Mouse (Mus musculus): ENCODE measurements around the gene Mmgt1.

Gene Mmgt1

DNA sequence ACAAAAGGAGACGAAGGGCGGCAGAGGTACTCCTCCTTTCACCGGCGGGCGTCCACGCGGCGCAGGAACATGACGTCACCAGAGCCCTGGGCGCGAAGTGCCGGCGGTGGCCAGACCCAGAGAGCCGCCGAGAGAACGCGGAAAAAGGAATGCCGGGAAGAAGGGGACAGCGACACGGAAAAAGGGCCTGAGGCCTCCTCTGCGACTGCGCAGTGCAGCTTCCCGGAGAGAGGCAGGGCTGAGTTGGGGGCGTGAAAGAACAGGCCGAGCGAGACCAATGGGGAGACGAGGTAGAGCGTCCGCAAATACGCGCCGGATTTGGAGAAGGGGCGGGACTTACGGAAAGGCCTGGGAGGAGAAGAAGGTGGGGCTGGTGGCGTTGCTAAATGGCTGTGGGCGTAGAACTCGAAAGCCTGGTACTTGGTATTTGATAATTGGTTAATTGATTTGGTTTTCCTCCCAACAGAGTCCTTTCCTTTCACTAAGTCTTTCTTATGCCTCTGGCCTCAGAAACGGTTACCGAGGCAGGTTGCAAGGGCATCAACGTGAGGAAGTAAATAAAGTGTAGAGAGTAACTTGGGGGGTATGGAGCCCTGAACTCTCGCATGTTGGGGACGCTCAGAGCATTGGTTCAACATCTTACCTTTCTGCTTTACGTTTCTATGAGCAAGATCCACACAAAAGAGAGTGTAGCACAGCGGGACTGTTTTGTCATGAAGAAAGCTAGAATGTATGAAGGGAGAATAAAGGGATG lies at the start of gene Mmgt1:
Gene Mmgt1, minus strand, starts transcription at position 183 of the 754 bp plus-strand sequence.
- DNase-seq: peak; percentile 94

DNA sequence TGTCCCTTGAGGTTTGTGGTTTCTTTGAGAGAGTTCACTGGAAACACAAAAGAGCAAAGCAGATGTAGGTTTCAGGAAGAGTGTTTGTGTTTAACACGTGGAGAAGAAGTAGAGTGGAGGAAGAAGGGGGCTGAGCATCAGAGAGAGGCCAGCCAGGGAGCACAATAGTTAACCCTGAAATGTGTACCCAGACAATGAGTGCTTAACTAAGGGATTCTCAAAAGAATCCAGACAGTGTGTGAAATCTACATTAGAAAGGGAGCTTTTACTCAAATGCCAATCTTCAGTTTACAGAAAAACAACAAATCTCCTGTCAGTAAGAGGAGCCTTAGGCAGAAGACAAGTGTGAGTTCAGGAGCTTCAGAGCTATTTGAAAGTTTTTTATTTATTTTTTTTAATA lies 42.2 kb upstream of the Mmgt1 start:
- no peak for DNase-seq

DNA sequence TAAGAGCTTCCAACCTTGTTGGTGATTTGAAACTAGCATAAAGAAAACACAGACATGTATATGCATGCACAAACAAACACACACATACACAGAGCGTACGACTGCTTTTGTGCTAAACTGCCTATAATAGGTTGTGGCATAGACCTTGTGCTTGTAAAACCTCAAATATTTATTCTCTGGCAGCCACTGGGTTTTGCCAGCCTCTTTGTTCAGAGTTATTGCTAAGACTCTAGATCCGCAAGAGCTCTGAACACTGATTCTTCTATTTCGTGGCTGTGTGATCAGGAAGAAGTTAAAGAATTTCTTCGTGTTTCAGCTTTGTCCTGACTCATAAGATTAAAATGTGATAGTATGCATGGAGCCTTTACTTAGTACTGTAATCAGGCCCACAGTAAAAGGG lies 38.3 kb upstream of the Mmgt1 start:
- DNase-seq: no peak

GRCm38 (mm10) chrX:56615236-56615635 lies 17.4 kb upstream of the Mmgt1 start:
- DNase-seq: no peak

- no peak for DNase-seq
These were observed 12.4 kb upstream of the Mmgt1 start for GRCm38 (mm10) chrX:56610318-56610694.

DNA sequence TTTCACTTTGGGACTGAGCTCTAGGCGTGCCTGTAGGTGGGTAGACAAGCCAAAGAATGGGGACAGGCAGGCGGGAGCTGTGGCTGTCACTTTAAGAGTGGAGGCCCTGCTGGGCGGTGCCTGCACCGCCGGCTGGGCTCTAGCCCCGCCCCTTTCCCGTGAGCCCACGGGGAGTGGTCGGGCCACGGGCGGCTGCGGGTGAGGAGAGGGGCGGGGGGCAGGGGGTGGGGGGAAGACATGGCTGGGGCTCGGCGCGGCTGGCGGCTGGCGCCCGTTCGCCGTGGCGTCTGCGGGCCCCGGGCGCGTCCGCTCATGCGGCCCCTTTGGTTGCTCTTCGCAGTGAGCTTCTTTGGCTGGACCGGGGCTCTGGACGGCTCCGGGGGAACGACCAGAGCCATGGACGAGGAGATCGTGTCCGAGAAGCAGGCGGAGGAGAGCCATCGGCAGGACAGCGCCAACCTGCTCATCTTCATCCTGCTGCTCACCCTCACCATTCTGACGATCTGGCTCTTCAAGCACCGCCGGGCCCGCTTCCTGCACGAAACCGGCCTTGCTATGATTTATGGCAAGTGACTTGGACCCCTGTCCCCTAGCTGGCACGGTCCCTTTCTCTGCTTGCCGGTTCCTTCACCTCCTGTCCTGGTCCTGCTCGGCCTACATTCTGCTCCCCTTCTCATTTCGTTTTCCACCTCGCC lies 11.9 kb upstream of the Mmgt1 start, which contains the start of gene Slc9a6:
Gene Slc9a6, plus strand, starts transcription at position 135 of the 695 bp plus-strand sequence.
- DNase-seq: peak; percentile 85

- no peak for DNase-seq
These were observed 11.4 kb upstream of the Mmgt1 start for GRCm38 (mm10) chrX:56609285-56609622.

DNA sequence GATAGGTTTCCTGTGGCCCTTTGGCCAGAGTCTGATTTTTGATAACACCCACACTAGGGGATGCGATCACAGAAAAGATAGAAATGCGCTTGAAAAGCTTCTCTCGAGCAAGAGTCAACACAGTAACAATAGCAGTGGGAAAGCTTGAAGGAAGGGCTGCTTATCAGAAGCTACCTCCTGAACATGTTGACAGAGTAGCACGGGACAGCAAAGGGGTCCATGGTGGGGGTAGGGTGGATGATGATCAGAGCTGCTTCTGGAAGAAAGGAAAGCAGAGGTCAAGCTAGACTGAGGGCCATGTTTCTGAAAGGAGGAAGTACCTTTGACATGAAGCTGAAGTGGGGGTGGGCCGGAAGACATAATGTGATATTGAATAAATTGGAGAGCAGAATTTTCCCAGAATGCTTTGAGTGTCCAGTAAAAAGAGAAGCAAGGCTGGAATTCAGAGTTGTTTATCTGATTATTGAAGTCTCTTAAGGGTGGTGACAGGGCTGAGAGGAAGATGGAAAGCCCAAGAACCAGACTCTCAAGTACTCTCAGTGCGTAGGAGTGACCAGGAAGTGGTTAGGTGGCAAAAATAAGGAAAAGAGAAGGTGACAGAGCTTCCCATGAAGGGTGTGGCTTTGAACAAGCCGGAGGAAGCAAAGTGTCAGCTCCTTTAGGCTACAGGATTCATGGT lies 9.3 kb upstream of the Mmgt1 start:
- DNase-seq: no peak

- no peak for DNase-seq
These were observed 8.7 kb upstream of the Mmgt1 start for GRCm38 (mm10) chrX:56606536-56606935.

- DNase-seq: peak; percentile 31
These were observed 516 bp downstream of the Mmgt1 start for GRCm38 (mm10) chrX:56597219-56597886.

DNA sequence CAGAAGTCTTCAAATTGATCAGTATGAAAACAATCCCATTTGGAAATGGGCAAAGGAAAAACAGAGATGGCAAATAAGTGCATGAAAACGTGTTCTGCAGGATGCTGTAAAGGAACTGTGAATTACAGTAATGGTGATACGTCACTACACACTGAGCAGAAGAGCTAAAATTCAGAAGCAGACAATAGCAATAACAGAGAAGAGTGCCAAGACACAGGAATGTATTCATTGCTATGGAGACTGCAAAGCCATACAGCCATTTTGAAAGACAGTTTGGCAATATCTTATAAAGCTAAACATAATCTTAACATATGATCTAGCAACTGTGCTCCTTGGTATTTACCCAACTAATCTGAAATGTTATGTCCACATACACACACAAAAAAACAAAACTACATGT lies 19.7 kb downstream of the Mmgt1 start:
- no peak for DNase-seq

- DNase-seq: peak; percentile 34
These were observed 25.4 kb downstream of the Mmgt1 start for GRCm38 (mm10) chrX:56572465-56572864.

- DNase-seq: no peak
These were observed 44.3 kb downstream of the Mmgt1 start for GRCm38 (mm10) chrX:56553584-56553983.

GRCm38 (mm10) chrX:56549506-56549905 lies 48.4 kb downstream of the Mmgt1 start, which contains the start of gene Gm648:
TSS of gene Gm648 (minus strand) at chrX:56549606.
- no peak for DNase-seq

DNA sequence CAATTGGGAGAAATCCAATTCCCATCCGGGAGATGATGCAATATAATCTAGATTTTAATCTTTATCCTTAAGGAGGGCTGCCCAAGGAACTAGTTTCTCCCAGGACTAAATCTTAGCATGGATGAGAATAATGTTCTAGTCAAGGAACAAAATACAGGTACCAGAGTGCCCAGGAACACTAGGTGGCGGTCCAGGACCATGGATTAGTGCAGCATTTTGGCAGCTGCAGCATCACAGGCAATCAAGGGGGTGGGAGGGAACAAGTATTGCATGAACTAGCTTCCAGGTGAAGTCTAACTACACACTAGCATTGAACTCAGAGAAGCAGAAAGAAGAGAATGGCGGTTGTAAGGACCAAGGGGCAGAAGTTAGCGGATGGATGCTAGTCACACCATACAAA lies 60.7 kb downstream of the Mmgt1 start:
- peak; percentile 44 for DNase-seq
